Mouse (Mus musculus): Measurements from ENCODE around the gene Itgad. TPM values are rescaled to one million over a fixed set of nuclear protein-coding genes. Genes with fewer than 3 reads are reported as not detected.

Gene Itgad
- total RNA-seq, 2 experiments from 2014 or later: 0.17 TPM; not detected in 1

DNA sequence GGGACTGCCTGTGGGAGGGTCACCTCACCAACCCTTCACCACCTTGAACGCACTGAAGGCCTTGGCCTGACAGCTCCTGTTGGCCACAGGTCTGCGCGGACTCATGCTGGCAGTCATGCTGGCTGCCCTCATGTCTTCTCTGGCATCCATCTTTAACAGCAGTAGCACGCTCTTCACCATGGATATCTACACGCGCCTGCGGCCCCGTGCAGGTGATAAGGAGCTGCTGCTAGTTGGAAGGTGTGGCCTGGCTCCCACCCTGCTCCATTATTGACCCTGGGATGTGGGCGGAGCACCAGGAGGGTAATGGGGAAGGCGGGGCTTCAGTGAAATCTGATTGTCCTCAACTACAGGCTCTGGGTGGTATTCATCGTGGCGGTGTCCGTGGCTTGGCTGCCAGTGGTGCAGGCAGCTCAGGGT lies 116.3 kb downstream of the Itgad start:
- intact Hi-C loops (cut with DNase I): no loop called here
- no peak for DNase-seq

GRCm38 (mm10) chr7:128271496-128271895 lies 117.3 kb downstream of the Itgad start:
- DNase-seq: no peak
- intact Hi-C loops (cut with DNase I): no loop called here

Other genes with a start within 250 kb of the Itgad start
- gene Kat8, start 241.9 kb upstream of the Itgad start, total RNA-seq (2021): 10 to 100 TPM; 13.5 TPM
- gene Prss8, start 224.3 kb upstream of the Itgad start, total RNA-seq (2021): under 1 TPM in 1 of 2 experiments, not detected in 1; 0.24 TPM
- 1 to 10 TPM; 6.4 to 6.7 TPM for gene Prss36, start 207.7 kb upstream of the Itgad start, total RNA-seq (2021)
- gene Fus, start 186.9 kb upstream of the Itgad start, total RNA-seq (2021): 100 to 1,000 TPM; 169 to 184 TPM
- 10 to 100 TPM in 1 of 2 experiments, 1 to 10 TPM in 1; 5.6 to 13.6 TPM for gene Pycard, start 160.5 kb upstream of the Itgad start, total RNA-seq (2021)
- 100 to 1,000 TPM; 209 to 217 TPM for gene Trim72, start 150.4 kb upstream of the Itgad start, total RNA-seq (2021)
- gene Itgam, start 91.7 kb upstream of the Itgad start, total RNA-seq (2021): 1 to 10 TPM; 4.5 to 5.7 TPM
- not detected for gene Gm49368, start 91.7 kb upstream of the Itgad start, total RNA-seq (2021)
- under 1 TPM; 0.19 to 0.59 TPM for gene Itgax, start 24.8 kb upstream of the Itgad start, total RNA-seq (2021)
- 1,000 to 10,000 TPM; 1,548 to 1,671 TPM for gene Cox6a2, start 52.0 kb downstream of the Itgad start, total RNA-seq (2021)
- 1 to 10 TPM; 7.8 to 9.0 TPM for gene Armc5, start 83.0 kb downstream of the Itgad start, total RNA-seq (2021)
- 1 to 10 TPM; 3.1 to 3.4 TPM for gene 9130023H24Rik, start 83.7 kb downstream of the Itgad start, total RNA-seq (2021)
- 10 to 100 TPM; 31.9 to 32.2 TPM for gene Tgfb1i1, start 92.4 kb downstream of the Itgad start, total RNA-seq (2021)
- gene Slc5a2, start 111.3 kb downstream of the Itgad start, total RNA-seq (2021): not detected
- 1 to 10 TPM; 7.0 to 8.0 TPM for gene BC017158, start 143.8 kb downstream of the Itgad start, total RNA-seq (2021)